ENCODE assay signal across 12 mouse cellular contexts in the genomic region with DNA sequence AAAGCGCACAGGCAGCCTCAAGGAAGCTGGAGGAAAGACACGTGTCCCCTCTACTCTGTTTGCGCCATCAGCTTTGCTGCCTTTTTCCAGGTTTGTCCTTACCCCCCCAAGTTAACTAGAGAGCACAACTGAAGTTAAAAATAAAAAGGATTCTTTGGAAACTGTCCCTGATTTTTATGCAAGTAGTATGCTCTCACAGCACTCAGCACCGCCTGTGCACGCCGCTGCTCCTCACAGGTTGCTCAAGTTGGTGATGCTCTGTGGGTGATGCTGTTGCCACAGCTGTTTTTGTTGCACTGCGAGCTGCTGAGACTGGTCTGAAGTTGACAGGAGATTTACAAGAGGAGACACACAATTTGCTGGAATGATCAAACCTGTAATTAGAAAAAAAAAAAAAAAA.
"Had no signal": no experiment of that assay in that cellular context is flagged by ENCODE, and none has a peak within 500 bp of the region (broad histone marks: within the 10 kb centered on the region; RNA-seq: fewer than 3 reads in every experiment).

No protein-coding gene starts in this region.

- DNase-seq: gastrocnemius, postnatal 10 days; gastrocnemius, postnatal 25 days; heart, adult 2 months; heart, postnatal 10 days; heart, postnatal 36 days; kidney, adult 18-20 months; kidney, adult 8-10 months; kidney, postnatal 10 days; kidney, postnatal 25 days; kidney, postnatal 4 days; layer of hippocampus, postnatal 36 days; left cerebral cortex, postnatal 4 days had no signal
